Mouse (Mus musculus) intestine, embryonic 14.5 days (tissue): ENCODE data around the gene Prdm11. TPM values are rescaled to one million over a fixed set of nuclear protein-coding genes. Genes with fewer than 3 reads are reported as not detected.

ENCODE experiments used
- ATAC-seq: fragments of 200-750 bp; cut with Nextera tagmentation; replicated peaks from 2 replicates; pipeline ENCODE4 v1.8.0; 2017; ENCODE audit warnings: low read depth, moderate number of reproducible peaks, moderate TSS enrichment, moderate library complexity; ENCODE audit not compliant: low FRiP score, low TSS enrichment
- DNase-seq: peaks from one replicate; pipeline ENCODE4 v3.0.0-alpha.2; 2018; ENCODE audit warnings: low spot score
- H3K27ac ChIP-seq: fragments of 300-500 bp; sonication (generic); 2 replicates; pipeline ENCODE4 v1.5.1; 2014; ENCODE audit warnings: low read depth, mild to moderate bottlenecking, control low read depth
- H3K27me3 ChIP-seq: fragments of 300-500 bp; sonication (generic); replicated peaks from 2 replicates; pipeline ENCODE4 v1.6.1; 2014; ENCODE audit warnings: low read length, control low read depth; ENCODE audit not compliant: control insufficient read depth, insufficient read depth
- H3K36me3 ChIP-seq: fragments of 300-500 bp; sonication (generic); 2 replicates; pipeline ENCODE4 v1.6.1; 2014; ENCODE audit warnings: low read length, control low read depth; ENCODE audit not compliant: control insufficient read depth, insufficient read depth
- H3K4me1 ChIP-seq: fragments of 300-500 bp; sonication (generic); replicated peaks from 2 replicates; pipeline ENCODE4 v1.6.1; 2014; ENCODE audit warnings: low read length, control low read depth, mixed read lengths; ENCODE audit not compliant: control insufficient read depth, insufficient read depth
- H3K4me2 ChIP-seq: fragments of 300-500 bp; sonication (generic); 2 replicates; pipeline ENCODE4 v1.6.1; 2014; ENCODE audit warnings: low read length
- H3K4me3 ChIP-seq: fragments of 300-500 bp; sonication (generic); 2 replicates; pipeline ENCODE4 v1.5.1; 2014; ENCODE audit warnings: low read depth, low read length, control low read depth, mixed read lengths
- H3K9ac ChIP-seq: fragments of 300-500 bp; sonication (generic); 2 replicates; pipeline ENCODE4 v1.6.1; 2014; ENCODE audit warnings: mild to moderate bottlenecking, low read length
- H3K9me3 ChIP-seq: fragments of 300-500 bp; sonication (generic); 2 replicates; pipeline ENCODE4 v1.6.1; 2016; ENCODE audit warnings: low read length, control low read depth; ENCODE audit not compliant: control insufficient read depth
- WGBS: fragments of 180-500 bp; shearing (Covaris S2); extraction: QIAGEN DNeasy Blood & Tissue Kit; methylation state at CpG from one replicate; pipeline ENCODE4 v1.1.7; 2014; 5-methylcytosine and 5-hydroxymethylcytosine counted together
- polyA plus RNA-seq: library from polyadenylated mRNA; unstranded; fragments of >200 nt; fragmentation: Nextera tagmentation; extraction: Ambion mirVana; gene quantifications from 2 replicates; pipeline ENCODE4 v1.2.1, GENCODE M21; 2014

Gene Prdm11
- polyA plus RNA-seq, 1 experiment from 2014 or later, result 5.5 TPM

- Histone ChIP-seq H3K36me3 (0 out of 2 replicates have a peak, but pooled peaks cover 9% of the 10 kb centered on the region), H3K4me1 (peaks cover 8% of the 10 kb centered on the region; the same call in 1 of the 2 replicates), H3K9ac (no peak overlapping the region), H3K27ac (no peak overlapping the region), H3K9me3 (no peaks in the 10 kb centered on the region), H3K4me3 (no peak overlapping the region), H3K4me2 (no peak overlapping the region), H3K27me3 (no peaks in the 10 kb centered on the region)
- ATAC-seq (no peak), DNase-seq (no peak)
- 92% methylated on average over 1 of the region's 1 CpGs for WGBS
Measured at GRCm38 (mm10) chr2:92964345-92964744, 81.6 kb downstream of the Prdm11 start.

DNA sequence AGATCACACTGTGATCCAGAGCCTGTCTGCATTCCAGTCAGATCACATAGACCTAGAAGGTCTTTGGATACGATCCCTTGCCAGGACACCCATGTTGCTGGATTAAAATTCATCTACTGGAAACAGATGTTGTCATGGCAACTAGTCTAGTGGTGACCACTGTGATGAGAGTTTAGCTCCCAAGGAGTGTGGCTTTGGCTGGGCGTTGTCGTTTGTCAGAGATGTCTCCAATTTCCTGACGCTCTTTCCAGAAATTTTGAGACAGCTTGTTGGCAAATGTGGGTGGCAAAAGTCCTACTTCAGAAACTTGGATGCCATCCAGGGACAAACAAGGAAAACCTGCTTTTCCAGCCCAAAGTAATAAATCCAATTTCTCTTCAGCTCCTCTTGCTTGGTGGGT is 87.3 kb downstream of the Prdm11 start:
- no peak for DNase-seq
- whole genome bisulfite sequencing, result 79% methylated on average over 4 of the region's 4 CpGs
- Histone ChIP-seq H3K36me3 (no peaks in the 10 kb centered on the region), H3K9me3 (no peaks in the 10 kb centered on the region), H3K4me2 (no peak overlapping the region), H3K4me1 (no peaks in the 10 kb centered on the region), H3K27me3 (no peaks in the 10 kb centered on the region), H3K9ac (no peak overlapping the region), H3K27ac (no peak overlapping the region), H3K4me3 (no peak overlapping the region)
- no peak for ATAC-seq

- DNase-seq, result no peak
- H3K27me3 ChIP-seq, result no peaks in the 10 kb centered on the region
- no peak overlapping the region for H3K27ac ChIP-seq
- no peak for ATAC-seq
- no peaks in the 10 kb centered on the region for H3K36me3 ChIP-seq
- H3K4me3 ChIP-seq, result no peak overlapping the region
- H3K4me2 ChIP-seq, result no peak overlapping the region
- no peak overlapping the region for H3K9ac ChIP-seq
- no peaks in the 10 kb centered on the region for H3K9me3 ChIP-seq
- WGBS, result 80% methylated on average over 2 of the region's 2 CpGs
- no peaks in the 10 kb centered on the region for H3K4me1 ChIP-seq
Measured at GRCm38 (mm10) chr2:92956943-92957342, 89.0 kb downstream of the Prdm11 start.

GRCm38 (mm10) chr2:92954404-92955114 is 91.4 kb downstream of the Prdm11 start:
- no peaks in the 10 kb centered on the region for H3K36me3 ChIP-seq
- no peak overlapping the region for H3K9ac ChIP-seq
- H3K4me1 ChIP-seq, result no peaks in the 10 kb centered on the region
- no peak for ATAC-seq
- WGBS, result 51% methylated on average over 11 of the region's 11 CpGs
- no peaks in the 10 kb centered on the region for H3K9me3 ChIP-seq
- no peaks in the 10 kb centered on the region for H3K27me3 ChIP-seq
- H3K4me3 ChIP-seq, result no peak overlapping the region
- H3K4me2 ChIP-seq, result no peak overlapping the region
- peak; percentile 78 for DNase-seq
- H3K27ac ChIP-seq, result no peak overlapping the region

- H3K4me2 ChIP-seq, result no peak overlapping the region
- ATAC-seq, result no peak
- H3K27ac ChIP-seq, result no peak overlapping the region
- no peak overlapping the region for H3K4me3 ChIP-seq
- WGBS, result 90% methylated on average over 17 of the region's 17 CpGs
- no peak for DNase-seq
- H3K27me3 ChIP-seq, result no peaks in the 10 kb centered on the region
- no peaks in the 10 kb centered on the region for H3K36me3 ChIP-seq
- no peak overlapping the region for H3K9ac ChIP-seq
- H3K9me3 ChIP-seq, result no peaks in the 10 kb centered on the region
- H3K4me1 ChIP-seq, result 0 out of 2 replicates have a peak, but pooled peaks cover 2% of the 10 kb centered on the region
Measured at GRCm38 (mm10) chr2:92953450-92953849, 92.5 kb downstream of the Prdm11 start.

DNA sequence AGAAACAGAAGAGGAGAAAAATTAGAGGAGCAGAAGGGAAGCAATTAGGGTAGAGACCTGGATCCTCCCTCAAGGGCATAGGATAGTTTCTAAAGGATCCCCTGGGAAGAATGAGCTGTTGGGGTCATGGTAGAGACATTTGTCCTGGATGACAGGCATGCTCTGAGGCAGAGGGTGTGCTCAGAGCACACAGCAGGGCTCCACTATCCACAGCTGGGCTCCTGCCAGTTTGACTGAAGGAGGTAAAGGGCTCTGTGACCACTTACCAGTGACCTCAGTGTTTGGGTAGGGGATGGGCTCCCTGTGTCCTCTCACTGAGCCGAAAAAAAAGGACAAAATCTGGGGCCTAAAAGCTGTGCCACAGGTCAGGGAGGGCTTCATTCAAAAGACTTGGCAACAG is 96.4 kb downstream of the Prdm11 start:
- Histone ChIP-seq H3K9ac (no peak overlapping the region), H3K4me3 (no peak overlapping the region), H3K4me1 (0 out of 2 replicates have a peak, but pooled peaks cover 8% of the 10 kb centered on the region), H3K27me3 (no peaks in the 10 kb centered on the region), H3K4me2 (no peak overlapping the region), H3K36me3 (no peaks in the 10 kb centered on the region), H3K27ac (no peak overlapping the region), H3K9me3 (no peaks in the 10 kb centered on the region)
- DNase-seq (no peak), ATAC-seq (no peak)
- WGBS, result 33% methylated on average over 1 of the region's 1 CpGs

GRCm38 (mm10) chr2:92948699-92949300 is 97.2 kb downstream of the Prdm11 start:
- DNase-seq (no peak), ATAC-seq (no peak)
- no peak overlapping the region for H3K4me2 ChIP-seq
- no peaks in the 10 kb centered on the region for H3K9me3 ChIP-seq
- H3K36me3 ChIP-seq, result no peaks in the 10 kb centered on the region
- H3K27me3 ChIP-seq, result no peaks in the 10 kb centered on the region
- no peak overlapping the region for H3K9ac ChIP-seq
- WGBS, result 53% methylated on average over 7 of the region's 7 CpGs
- no peak overlapping the region for H3K27ac ChIP-seq
- H3K4me3 ChIP-seq, result no peak overlapping the region
- H3K4me1 ChIP-seq, result 0 out of 2 replicates have a peak, but pooled peaks cover 8% of the 10 kb centered on the region

- DNase-seq (no peak), ATAC-seq (0 out of 2 replicates have a peak, but pooled peaks have one; percentile 49)
- Histone ChIP-seq H3K9me3 (no peaks in the 10 kb centered on the region), H3K4me2 (no peak overlapping the region), H3K4me1 (0 out of 2 replicates have a peak, but pooled peaks cover 8% of the 10 kb centered on the region), H3K27me3 (no peaks in the 10 kb centered on the region), H3K27ac (no peak overlapping the region), H3K36me3 (no peaks in the 10 kb centered on the region), H3K4me3 (no peak overlapping the region), H3K9ac (no peak overlapping the region)
- WGBS, result 6% methylated on average over 12 of the region's 12 CpGs
Measured at GRCm38 (mm10) chr2:92947981-92948698, 97.8 kb downstream of the Prdm11 start.
